Mouse (Mus musculus) liver, adult (tissue): Measurements from ENCODE around the gene Hpca.

Experiments
- GATA4 ChIP-seq: IDR thresholded peaks from 2 replicates; pipeline ENCODE4 v1.6.1; 2014; ENCODE audit warnings: mild to moderate bottlenecking, low read length; ENCODE audit not compliant: insufficient replicate concordance

Gene Hpca

DNA sequence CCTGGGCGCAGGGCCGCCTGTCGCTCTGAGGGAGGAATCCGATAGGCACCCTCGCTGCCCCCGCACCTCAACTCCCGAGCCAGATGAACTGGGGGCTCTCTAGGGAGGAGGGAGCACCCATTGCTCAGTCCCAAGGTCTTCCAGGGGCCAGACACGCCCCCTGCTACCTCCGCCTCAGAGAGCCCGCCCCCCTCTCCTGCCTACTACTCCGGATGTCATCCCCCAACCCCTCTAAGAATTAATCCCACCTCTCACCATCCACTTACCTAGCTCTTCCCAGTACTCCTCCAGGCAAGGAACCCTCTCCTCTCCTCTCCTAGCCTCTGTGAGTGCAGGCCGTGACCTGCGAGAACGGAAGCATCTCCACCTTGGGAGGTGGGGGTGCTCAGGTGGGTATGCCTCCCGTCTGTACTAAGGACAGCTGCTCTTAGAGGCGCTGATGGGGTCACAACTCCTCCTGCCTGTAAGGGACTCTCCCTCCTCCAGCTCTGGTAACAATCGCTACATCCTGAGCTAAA lies at the start of gene Hpca:
Hpca (minus strand) TSS at position 468 of the 518 bp plus-strand sequence.
- no peak for TF ChIP-seq GATA4

DNA sequence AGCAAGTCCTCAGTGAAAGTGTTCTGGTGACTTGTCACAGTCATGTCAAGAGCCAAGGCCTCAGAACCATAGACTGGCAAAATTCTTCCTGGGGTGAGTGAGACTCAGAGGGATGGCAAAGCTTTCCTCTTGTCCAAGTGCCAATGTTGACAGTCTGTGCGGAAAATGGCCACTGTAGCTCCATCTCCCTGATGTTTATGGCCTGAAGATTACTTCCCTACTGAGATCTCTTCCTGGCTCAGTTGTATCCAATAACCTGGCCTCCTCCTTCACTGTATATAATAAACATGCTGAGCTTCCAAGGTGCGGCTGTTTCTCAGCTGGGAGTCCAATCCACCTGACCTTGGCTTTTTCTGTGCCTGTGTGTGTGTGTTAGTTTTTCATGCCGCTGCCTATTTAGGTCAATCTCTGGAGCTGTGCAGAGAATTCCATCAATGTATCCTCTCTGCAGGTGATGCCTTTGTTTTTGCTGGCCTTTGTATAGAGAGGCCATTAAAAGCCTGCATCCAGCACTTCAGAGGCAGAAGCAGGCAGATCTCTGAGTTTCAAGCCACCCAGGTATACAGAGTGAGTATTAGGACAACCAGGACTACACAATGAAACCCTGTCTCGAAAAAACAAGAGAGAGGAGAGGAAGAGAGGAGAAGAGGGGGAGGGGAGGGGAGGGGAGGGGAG lies 39.9 kb upstream of the Hpca start:
- TF ChIP-seq GATA4, result no peak

DNA sequence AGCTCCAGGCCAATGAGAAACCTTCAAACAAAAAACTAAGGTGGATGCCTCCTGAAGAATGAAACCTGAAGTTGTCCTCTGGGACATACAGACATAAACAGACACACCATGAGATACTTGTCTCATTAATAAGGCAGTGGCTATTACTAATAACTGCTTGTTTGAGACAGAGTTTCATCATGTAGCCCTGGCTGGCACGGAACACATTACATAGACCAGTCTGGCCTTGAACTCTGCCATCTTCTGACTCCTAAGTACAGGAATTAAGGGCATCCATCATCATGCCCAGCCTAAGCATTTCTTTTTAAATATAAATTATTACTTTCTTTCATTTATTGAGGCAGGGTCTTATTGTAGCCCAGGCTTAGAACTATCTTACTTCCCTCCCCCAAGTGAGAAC lies 39.2 kb upstream of the Hpca start:
- no peak for TF ChIP-seq GATA4

DNA sequence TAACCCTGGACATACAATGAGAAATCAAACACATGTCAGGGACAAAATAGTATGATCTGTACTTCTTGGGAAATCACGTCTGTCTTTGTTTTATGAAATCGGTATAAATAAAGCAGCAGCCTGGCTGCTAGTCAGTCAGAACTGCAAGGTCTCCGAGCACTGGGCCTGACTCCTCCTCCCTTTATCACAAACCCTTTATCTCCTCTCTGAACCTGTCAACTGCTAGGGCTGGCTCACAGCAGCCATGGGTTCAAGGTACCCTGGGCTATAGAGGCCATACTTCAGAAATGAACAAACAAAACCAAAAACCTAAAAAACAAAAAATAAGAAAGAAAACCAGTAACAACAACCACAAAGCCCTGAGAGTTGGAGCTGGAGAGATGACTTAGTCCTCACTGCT lies 36.7 kb upstream of the Hpca start:
- TF ChIP-seq GATA4, result no peak

DNA sequence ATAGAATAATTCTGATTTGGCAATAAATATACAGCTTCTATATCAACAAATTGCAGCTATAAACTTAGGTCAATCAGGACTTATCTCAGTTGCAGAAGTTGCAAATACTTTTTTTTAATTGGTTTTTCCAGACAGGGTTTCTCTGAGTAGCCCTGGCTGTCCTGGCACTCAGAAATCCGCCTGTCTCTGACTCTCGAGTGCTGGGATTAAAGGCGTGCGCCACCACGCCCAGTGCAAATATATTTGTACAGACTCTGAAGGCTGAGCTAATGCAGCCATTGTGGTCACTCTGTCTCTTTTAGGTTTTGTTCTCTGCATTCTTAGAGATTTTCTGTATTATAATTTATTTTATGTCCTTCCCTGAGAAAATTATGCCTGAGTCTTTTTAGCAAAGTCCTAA lies 35.7 kb upstream of the Hpca start:
- TF ChIP-seq GATA4, result no peak

DNA sequence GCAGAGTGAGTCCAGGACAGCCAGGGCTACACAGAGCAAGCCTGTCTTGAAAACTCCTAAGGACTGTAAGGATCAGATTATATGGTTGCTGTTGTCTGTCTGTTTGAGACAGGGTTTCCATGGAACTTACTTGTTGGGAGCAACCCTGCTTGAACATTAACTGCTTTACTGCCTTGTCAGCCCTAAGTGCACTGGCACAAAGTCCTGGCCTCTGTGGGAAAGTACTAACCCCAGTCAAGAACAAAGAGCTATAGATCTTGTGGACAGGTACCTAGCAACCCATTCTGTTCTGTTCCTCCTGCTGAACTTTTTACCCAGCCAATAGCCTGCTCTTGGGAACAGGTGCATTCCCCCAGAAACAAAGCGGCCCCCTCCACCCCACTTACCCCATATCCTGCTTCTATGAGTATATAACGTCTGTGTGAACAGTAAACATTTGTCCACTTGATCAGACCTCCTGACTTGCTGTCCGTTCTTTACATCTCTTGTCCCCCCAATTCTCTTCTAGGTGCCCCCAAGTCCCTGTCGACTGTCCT lies 29.5 kb upstream of the Hpca start:
- no peak for TF ChIP-seq GATA4

DNA sequence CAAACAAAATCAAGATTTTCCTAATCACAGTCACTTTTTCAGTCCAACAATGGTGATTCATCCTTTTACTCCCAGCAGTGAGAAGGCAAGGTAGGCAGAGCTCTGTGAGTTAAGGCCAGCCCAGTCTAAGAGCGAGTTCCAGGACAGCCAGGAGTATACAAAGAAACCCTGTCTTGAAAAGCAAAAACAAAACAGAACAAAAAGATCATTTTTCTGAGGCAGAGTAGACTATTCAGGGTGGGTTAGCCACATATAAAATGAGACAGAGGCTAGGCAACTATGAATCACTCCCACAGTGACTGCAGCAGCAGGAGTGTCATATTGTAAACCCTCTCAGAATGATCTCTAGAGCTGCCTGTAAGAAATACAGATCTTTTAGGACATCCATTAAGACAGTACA lies 27.5 kb upstream of the Hpca start:
- no peak for TF ChIP-seq GATA4

DNA sequence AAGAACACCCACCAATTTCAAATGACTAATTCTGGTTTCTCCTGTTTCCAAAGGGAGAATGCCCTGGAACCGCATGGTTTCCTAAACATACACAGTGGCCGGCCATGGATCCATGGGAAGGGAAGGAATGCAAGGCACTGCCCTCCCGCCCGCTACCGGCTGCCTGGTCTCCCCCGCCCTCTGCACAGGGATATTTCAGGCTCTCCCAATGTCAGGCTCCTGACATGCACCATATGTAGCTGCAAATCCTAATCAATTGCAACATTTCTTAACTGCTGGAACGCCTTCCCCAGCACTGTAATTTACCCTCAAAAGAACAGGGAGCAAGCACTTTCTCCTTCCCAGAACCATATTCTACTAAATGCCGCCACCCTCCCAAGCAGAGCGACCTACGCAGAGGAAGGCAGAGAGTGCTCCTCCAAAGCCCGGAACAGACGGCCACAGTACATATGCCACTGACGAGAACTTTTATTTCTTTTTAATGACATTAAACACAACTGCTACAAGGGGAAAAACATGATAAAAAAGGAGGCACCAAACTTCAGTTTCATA lies 25.8 kb upstream of the Hpca start:
- TF ChIP-seq GATA4, result no peak

DNA sequence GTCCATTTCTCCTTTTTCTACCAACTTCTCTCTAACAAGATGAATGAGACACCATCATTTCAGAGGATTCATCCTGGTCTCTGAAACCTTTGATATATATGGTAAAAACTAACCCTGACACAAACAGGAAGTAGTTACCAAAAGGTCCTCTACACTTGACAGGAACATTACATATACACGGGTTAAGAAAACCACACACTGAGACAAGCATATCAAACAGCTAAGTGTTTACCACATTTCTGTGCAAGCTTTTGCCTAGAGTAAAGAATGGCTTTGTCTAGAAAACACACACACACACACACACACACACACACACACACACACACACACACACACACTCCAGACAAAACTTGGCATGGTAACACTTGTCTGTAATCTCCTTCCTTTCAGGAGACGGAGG lies 24.6 kb upstream of the Hpca start:
- TF ChIP-seq GATA4, result no peak

DNA sequence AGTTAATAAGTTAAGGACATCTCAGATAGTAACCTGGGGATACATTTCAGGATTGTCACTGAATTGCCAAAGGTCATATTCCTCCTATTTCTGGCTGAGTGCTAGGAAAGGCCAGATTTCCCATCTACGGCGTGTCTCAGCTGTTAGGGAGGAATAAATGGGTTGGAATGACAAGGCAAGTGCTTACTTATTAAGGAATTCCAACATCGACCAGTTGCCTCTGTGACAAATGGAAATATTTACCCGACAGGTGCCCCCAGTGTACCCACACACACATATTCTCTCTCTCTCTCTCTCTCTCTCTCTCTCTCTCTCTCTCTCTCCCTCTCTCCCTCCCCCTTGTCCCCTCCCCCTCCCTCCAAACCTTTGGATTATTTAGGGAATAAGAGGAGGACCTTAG lies 24.1 kb upstream of the Hpca start:
- TF ChIP-seq GATA4, result no peak

DNA sequence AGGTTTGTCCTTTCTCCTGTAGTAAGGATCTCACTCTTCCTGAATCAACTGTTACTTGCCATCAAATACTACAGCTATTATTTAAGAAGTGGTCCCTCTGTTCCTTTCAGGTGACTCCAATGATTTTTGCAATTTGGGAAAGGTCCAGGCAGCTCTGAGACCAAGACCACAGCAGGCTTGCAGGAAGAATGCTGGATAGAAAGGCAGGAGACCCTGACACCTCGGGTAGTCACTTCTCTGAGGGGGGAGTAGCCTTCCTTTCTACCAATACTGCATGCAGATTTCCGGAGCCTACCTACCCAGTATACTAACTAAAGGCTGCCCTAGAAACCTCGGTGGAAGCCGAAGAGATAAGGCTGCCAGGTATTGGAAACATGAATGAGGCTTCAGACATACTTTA lies 23.6 kb upstream of the Hpca start:
- TF ChIP-seq GATA4, result no peak

DNA sequence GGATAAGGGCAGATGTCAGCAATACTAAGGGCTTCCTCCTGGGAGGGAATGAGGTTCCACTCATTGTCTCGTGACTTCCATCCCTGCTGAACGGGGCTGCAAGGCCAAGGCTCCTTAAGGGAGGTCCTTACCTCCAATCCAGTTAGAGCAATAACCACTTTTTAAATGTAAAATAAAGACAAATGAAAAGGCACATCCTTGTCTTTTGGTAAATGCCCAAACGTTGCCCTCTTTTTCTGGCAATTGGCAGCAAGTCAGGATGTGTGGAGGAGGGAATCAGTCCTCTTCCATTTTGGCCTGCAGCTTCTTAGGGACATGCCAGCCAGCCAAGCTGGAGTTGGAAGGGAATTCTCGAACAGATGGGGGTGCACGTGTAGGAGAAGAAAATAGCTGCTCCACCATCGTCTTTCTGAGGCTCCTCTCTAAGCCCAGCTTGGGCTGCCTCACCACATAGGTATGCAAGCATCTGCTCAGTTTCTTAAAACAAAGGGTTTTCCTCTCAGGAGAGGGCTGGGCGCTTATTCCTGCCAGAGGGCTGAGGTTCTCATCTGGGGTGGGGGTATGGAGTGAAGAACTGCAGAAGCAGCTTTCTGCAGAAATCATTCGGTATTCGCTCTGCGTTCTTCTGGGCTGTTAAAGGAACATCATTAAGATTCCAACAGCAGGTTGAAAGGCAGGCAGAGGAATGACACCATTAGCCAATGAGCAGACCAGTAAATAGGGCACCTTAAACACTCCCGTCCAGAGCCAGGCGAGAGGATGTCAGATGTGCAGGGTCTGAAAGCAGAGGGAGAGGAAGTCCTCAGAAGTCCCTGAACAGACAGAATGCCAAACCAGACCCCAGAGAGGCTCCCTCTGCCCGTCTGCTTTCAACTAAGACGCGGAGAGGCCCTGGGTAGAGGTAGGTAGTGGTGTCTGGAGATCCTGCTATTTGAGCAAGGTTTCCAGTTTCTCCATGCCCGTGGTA lies 22.8 kb upstream of the Hpca start:
- no peak for TF ChIP-seq GATA4

DNA sequence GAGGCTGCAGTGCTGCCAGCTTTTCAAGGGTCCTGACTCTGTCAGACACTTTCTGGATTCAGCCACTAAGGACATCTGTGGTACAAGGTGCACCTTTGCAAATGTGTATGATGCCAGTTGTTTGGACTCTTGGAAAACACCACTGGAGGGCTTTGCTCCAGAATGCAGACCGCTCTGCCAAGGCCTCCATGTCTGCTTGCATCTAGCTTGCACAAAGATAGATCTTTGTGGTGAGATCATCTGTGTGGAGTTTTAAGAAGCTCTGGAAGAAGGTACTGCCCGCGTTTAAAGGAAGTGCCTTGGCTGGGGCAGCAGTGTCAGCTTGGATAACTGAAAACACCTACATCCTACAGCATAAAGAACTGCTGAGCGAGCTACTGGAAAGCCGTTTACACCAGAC lies 21.7 kb upstream of the Hpca start:
- no peak for TF ChIP-seq GATA4

DNA sequence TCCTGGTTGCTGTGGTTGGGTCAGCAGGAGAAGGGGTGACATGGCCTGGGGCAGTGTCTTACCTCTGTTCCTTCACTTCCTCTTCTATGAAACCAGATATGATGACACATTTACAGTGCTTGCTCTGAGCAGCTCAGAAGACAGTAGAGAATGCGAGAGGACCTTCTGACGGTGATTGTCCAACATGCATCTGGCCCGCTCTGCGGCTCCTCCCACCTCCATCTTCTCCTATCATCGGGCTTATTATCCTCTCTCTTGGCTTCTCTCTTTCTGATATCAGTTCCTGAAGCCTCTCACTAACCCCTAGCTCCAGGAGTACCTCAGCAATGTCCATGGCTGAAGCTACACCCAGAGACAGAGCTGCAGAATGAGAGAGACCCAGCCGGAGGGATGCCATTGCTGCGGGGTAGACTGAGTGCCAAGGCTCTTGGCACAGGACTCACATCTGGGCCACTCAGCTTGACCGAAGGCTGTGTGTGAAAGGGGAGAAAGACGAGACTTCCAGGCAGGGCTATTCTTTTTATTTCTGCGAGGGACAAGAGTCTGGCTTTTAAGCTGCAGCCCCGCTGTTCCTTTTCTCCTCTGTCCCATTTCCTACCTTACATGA lies 20.7 kb upstream of the Hpca start:
- no peak for TF ChIP-seq GATA4
